ENCODE assay signal across 8 mouse cellular contexts in the genomic region with DNA sequence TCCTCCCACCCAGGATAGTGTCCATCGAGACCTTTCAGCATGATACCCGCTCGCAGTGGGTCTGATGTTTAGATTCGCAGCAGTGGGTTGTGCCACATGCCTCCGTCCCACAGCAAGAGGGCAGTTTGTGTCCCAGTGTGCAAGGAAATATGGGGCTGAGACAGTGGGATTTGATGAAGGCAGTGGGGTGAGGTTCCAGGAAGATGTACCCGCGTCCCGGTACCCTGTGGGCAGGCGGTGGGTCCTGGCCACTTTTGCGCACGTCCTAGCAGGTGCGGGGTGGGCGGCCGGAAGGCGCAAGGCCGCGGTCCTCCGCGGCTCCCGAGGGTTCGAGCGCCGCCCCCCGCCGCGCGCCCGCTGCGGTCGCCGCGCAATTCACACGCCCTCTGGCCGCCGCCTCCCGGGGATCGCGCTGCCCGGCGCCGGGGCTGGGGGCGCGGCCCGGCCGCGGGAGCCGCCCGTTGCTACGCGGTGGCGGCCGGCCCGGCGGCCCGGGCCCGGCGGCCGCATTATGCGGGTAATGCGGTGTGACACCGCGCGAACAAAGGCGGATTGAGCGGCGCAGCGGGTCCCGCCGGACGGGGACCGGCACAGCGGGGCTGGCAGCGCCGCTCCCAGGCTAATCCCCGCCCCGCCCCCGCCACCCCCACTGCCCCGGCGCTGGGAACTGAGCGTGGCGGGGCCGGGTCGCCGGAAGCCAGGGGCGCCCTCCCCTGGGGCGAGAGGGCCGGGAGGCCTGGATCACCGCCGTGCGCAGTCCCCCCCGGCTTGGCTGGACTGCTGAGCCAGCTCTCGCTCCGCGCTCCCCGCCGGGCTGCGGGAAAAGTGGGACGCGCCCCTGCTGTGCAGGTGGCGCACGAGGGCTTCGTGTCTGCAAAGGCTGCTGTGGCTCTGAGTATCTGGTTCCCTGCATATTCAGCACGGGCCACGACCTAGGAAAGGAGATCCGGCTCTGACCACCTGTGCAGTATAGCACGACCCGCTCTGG. TPM values are rescaled to one million over a fixed set of nuclear protein-coding genes. Genes with fewer than 3 reads are reported as not detected.
A peak's percentile ranks its signal among the peaks of the same experiment; 100 is the strongest.
DNase-seq lines count a peak whose midpoint lies in the region; ATAC-seq and TF ChIP-seq lines count a peak whose summit lies in the region.

No protein-coding gene starts in this region.

- DNase-seq in adrenal gland, postnatal 10 days, result peak; percentile 38
- DNase-seq in adrenal gland, adult 8-10 months, result no peak
- DNase-seq in right cerebral cortex, postnatal 10 days (ENCODE audit: low spot score in 2 of 2), result peak; percentile 55 to 56
- no peak for DNase-seq in right cerebral cortex, postnatal 36 days (ENCODE audit: low spot score in 2 of 2)
- DNase-seq in heart, postnatal 10 days, result peak; percentile 7 to 19
- DNase-seq in T-cell, adult 2 months (ENCODE audit: low spot score), result no peak

- no peak overlapping the region for H3K27ac ChIP-seq in limb, embryonic 13.5 days
- H3K27ac ChIP-seq in olfactory bulb, adult 2 months (ENCODE audit: insufficient read depth, low read depth, low read length), result no peak overlapping the region

- peaks cover 22% of the 10 kb centered on the region for H3K4me1 ChIP-seq in limb, embryonic 13.5 days
- H3K4me1 ChIP-seq in olfactory bulb, adult 2 months (ENCODE audit: control insufficient read depth, insufficient read depth, low read length), result peaks cover 33% of the 10 kb centered on the region

- intact Hi-C loops in heart, postnatal 10 days (cut with DNase I), result no loop called here

- no peak for TF ChIP-seq CTCF in olfactory bulb, adult 2 months (IDR thresholded peaks at IDR 0.05; ENCODE audit: insufficient read depth, low read depth, low read length)

- H3K4me2 ChIP-seq in limb, embryonic 13.5 days (replicated peaks), result peak overlapping the region; percentile 98

- peak overlapping the region; percentile 68 for H3K9ac ChIP-seq in limb, embryonic 13.5 days

- no peaks in the 10 kb centered on the region for H3K36me3 ChIP-seq in limb, embryonic 13.5 days

- peaks cover 3% of the 10 kb centered on the region; the same call in 1 of the 2 replicates for H3K9me3 ChIP-seq in limb, embryonic 13.5 days

- 0 out of 2 replicates have a peak, but pooled peaks have one; percentile 28 for ATAC-seq in limb, embryonic 13.5 days (ENCODE audit: low FRiP score, low read depth)

- WGBS in limb, embryonic 13.5 days, result 1% methylated on average over 42 of the region's 107 CpGs
- WGBS in olfactory bulb, adult 2 months, result 6% methylated on average over 107 of the region's 107 CpGs

- peaks cover 92% of the 10 kb centered on the region for H3K27me3 ChIP-seq in limb, embryonic 13.5 days

- TF ChIP-seq POLR2A in olfactory bulb, adult 2 months (IDR thresholded peaks at IDR 0.05; ENCODE audit: insufficient read depth, low read depth, low read length), result 0 out of 2 replicates have a peak, but pooled peaks have one; percentile 12

- peak overlapping the region; percentile 58 for H3K4me3 ChIP-seq in limb, embryonic 13.5 days
- H3K4me3 ChIP-seq in olfactory bulb, adult 2 months (ENCODE audit: insufficient read depth, low read depth, low read length), result peak overlapping the region; percentile 47

RNA-seq across cellular contexts. Expression of gene Wnt3, which starts 36.0 kb away (rescaled TPM):
- total RNA-seq in adrenal gland, postnatal 10 days (2021), result under 1 TPM in 1 of 2 experiments, not detected in 1; 0.15 TPM
- 1 to 10 TPM in 2 of 4 experiments, under 1 TPM in 2; 0.17 to 3.1 (median 1.3) TPM for total RNA-seq in adrenal gland, adult 8-10 months (2022)
- not detected for total RNA-seq in heart, postnatal 10 days (2021)
- 12.4 and 14.1 TPM in 2 replicates for polyA plus RNA-seq in limb, embryonic 13.5 days (2015; fragmentation: Nextera tagmentation; extraction: Ambion mirVana)
- not detected in 2 replicates for polyA plus RNA-seq in olfactory bulb, adult 2 months (2012; ENCODE audit: insufficient read depth, insufficient read length, low replicate concordance, missing spikeins)

Comparison
In these comparisons a context has a peak if more than half of its experiments do, and no peak if none do; other contexts are left out.
1. DNase-seq: peak in adrenal gland, postnatal 10 days (single experiment), right cerebral cortex, postnatal 10 days (2 of 2) and heart, postnatal 10 days (2 of 2); none in adrenal gland, adult 8-10 months (single experiment), right cerebral cortex, postnatal 36 days (0 of 2) and T-cell, adult 2 months (single experiment).